Mouse (Mus musculus) cerebellum, postnatal 36 days (tissue): ENCODE results near the gene Tmprss13.
A peak's percentile ranks its signal among the peaks of the same experiment; 100 is the strongest.

ENCODE experiments used
- DNase-seq, 2 experiments: peaks; one replicate each; pipeline ENCODE4 v3.0.0; 2021 to 2022; ENCODE audit warnings: mixed read lengths in 2 of 2

The Tmprss13 gene

DNA sequence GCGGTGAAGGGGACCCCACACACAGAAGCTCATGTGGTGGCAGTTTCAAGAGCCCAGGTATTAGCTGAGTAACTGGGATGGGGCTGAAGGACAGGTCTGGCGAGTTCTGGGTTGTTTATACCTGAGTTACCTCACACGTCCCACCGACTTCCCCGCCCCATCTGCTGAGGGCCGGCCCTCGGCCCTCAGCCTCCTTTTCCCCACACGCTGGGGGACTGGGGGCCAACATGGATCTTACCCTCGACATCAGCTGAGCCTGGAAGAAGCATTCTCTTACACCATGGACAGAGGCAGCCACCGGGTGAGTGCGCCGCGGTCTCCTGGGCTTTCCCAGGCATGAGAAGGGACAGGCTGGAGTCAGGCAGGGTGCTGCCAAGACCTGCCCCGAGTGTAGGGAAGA lies at the start of gene Tmprss13:
Gene Tmprss13 (plus strand): TSS at position 246 of the 400 bp plus-strand sequence.
- no peak for DNase-seq

DNA sequence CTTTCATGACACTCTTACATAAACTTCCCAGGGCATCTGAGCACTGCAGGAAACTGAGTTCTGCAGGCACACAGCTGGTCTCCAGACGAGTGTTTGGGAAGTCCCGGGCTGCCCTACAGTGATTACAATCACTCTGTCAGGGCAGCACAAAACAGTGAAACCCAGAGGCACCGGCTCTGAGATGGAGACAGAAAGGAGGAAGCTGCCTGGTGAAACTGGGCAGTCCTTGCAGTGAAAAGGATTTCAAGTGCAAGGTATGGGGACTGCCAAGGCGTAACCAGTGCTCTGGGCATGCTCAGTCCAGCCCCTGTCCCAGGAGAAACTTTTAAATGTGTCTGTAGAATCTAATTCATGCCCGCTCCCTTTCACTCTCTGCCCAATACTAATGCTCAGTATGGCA lies 46.7 kb upstream of the Tmprss13 start:
- DNase-seq: no peak

DNA sequence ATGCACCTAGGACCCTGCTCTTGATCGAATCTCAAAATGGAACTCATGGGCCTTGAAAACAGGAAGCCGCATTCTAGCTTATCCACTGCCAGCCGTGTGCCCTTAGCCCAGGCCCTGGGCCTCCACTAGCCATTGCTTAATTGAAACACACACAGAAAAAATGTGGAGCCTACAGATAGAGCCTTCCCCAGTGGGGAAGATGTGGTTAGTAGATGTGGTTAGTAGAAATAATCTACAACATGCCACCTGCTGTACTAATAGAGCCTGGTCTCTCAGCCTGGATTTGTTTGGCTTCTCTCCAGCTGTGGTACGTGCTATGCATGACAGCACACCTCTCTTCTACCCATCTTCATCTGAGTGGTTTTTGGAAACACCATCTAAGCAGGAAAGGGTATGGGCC lies 44.7 kb upstream of the Tmprss13 start:
- DNase-seq: no peak

- no peak for DNase-seq
These were observed 44.3 kb upstream of the Tmprss13 start for GRCm38 (mm10) chr9:45274635-45275034.

- no peak for DNase-seq
These were observed 38.8 kb upstream of the Tmprss13 start for GRCm38 (mm10) chr9:45280059-45280458.

DNA sequence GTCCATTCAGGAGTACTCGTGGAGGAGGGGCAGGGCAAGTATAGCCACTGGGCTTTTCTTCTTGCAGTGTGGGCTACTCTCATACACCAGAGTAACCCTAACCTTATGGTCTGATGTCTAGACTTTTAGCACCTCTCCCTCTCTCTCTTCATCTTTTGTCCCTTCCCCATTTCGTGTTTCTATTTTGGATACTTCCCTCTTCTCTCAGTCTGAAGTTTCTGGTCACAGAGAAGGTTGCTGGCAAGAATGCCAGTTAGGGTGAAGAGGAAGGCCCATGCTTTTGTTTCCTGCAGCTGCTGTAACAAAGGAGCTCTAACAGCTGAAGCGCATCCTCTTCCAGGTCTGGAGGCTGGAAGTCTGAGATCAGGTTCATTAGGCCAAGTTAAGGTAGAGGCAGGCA lies 38.0 kb upstream of the Tmprss13 start:
- DNase-seq: no peak

GRCm38 (mm10) chr9:45282466-45282865 lies 36.4 kb upstream of the Tmprss13 start:
- no peak for DNase-seq

- DNase-seq: peak; percentile 79
These were observed 27.3 kb upstream of the Tmprss13 start for GRCm38 (mm10) chr9:45291481-45292168.

- no peak for DNase-seq
These were observed 24.5 kb upstream of the Tmprss13 start for GRCm38 (mm10) chr9:45294210-45295011.

- peak; percentile 28 to 44 for DNase-seq
These were observed 19.5 kb upstream of the Tmprss13 start for GRCm38 (mm10) chr9:45299231-45300006.

DNA sequence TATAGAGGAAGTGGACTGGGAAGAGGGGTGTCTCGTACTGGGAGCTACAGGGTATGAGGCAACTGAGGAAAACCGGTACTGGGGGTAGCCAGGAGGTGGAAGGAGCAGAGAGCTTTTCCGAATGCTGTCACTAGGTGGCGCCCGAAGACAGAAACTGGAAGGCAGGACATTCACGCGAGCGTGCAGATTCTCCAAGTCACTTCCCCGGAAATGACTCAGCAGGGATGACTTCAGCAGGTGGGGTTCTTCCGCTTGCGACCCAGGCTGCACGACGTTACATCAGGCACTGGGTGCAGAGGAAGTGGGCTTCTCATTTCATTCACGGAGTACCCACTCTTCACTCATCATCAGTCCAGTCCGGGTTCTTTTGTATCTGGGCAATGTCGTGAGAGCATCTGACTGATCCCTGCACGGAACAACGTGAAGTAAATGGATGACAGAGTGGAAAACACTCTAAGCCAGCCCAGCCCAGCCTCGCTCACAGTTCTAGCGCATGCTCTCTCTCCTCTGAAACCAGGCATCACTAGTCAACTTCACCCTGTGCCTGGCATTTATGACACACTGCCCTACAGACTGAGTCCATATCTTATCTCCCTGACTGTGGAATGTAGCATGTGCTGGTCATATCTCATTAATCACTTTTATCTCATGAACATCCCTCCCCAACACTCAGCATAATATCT lies 18.3 kb upstream of the Tmprss13 start:
- peak; percentile 95 to 99 for DNase-seq

DNA sequence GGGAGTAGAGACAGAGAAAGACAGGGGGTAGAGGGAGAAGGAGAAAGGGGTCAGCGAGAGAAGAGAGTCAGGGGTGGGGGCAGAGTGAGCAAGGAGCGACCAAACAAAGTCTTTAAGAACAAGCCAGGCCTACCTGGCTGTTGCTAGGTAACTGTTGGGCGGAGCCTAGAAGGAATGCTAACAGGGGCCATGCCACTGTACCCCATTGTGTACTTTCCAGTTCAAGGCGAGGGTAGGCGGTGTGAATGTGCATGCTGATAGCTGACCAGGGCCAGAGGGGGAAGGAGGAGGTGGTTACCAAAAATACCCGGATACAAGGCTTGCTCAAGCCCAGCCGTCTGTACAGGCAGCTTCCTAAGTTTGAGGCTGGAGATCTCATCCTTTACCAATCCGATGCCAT lies 17.1 kb upstream of the Tmprss13 start:
- no peak for DNase-seq

DNA sequence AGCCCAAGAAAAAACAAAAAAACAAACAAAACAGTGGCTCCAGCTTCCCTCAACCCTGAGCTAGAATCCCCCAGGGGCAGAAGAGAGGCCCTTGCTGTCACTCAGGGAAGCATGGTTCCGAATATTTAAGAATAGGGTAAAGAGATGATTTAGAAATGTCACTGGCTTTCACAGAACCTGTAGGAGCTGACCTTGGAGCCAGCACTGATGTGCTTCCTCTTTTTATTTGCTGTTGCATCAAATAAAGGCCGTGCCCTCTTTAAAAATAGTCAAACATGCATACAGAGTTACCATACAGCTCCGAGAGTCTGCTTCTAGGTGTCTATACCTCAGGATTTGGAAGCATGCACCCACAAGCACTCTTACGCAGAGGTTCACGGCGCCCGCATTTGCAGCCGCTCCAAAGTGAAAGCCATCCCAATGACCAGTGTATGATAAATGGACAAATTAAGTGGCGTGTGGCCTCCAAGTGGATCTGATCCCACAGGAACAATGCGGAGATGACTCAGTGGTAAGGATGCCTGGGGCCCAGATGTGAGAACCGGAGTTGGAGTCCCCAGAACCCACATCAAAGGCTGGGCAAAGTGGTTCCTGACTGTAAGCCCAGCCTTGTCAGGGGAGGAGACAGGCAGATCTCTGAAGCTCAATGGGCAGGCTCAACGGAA lies 12.0 kb upstream of the Tmprss13 start:
- DNase-seq: no peak

- no peak for DNase-seq
These were observed 10.4 kb upstream of the Tmprss13 start for GRCm38 (mm10) chr9:45308521-45308920.

GRCm38 (mm10) chr9:45311858-45312257 lies 7.0 kb upstream of the Tmprss13 start:
- no peak for DNase-seq

DNA sequence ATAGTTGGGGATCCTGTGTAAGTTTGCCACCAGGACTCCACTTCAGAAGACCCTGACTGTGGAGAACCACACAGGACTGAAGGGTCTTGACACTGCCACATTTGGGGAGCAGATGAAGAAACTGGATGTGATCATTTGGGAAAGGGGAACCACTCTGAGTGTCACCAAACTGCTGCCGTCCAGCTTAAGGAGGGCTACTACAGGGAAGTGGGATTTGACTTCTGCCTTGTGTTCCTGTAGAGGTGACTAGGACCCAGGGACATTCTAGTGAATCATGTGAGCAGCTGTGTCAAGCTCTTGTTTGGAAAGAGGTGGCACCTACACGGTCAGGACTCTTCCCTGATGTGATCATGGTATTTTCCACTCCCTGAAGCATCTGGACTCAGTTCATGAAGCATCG lies 5.0 kb upstream of the Tmprss13 start:
- DNase-seq: no peak

- no peak for DNase-seq
These were observed 1.3 kb upstream of the Tmprss13 start for GRCm38 (mm10) chr9:45317635-45318034.

DNA sequence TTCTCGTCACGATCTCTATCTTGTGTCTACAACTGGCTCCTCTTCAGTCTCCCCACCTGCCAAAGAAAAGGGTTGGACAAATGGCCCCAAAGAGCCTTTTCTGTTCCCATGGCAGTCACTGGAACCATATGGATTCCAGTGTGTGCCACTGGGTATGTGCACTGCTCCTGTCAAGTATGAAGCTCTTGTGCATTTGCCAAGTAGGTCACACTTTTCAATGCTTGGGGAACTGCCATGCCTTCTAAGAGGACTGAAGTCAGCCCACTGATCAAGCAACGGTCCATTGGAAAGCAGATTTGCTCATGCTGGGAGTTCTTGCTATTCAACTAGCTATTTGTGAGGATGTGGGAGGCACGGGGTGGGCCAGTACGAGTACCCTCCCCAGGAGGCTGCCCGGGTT lies 2.6 kb downstream of the Tmprss13 start:
- DNase-seq: no peak

GRCm38 (mm10) chr9:45321946-45322430 lies 3.1 kb downstream of the Tmprss13 start:
- DNase-seq: no peak

DNA sequence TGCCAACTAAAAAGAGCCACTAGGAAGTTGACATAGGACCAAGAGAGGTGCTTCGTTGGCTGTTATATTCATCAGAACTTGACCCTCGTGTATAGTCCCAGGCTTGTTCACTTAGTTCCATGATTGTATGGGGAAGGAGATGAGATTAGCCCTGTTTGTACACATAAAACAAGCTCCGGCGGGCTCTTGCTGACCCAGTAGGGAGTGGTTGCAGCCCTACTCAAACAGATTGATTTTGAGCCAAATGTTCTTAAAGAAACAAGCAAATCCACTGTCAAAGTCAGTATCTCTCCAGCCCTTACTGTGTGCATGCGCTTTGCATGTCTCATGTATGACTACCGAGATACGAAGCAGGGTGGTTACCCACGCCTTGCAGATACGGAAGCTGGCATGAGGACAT lies 7.5 kb downstream of the Tmprss13 start:
- DNase-seq: no peak

DNA sequence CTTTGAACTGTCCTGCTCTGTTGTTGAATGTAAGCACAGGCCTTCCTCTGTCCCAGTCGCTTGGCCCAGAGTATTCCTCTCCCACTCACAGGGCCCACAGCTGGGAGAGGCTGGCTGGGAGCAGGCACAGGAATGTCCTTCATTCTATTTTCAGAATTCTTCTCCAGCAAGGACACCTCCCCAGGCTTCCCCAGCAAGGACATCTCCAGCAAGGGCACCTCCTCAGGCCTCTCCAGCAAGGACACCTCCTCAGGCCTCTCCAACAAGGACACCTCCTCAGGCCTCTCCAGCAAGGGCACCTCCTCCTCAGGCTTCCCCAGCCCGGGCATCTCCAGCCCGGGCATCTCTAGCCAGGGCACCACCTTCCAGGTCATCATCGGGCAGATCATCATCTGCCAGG lies 9.4 kb downstream of the Tmprss13 start:
- DNase-seq: no peak

GRCm38 (mm10) chr9:45329577-45329976 lies 10.7 kb downstream of the Tmprss13 start:
- no peak for DNase-seq
